Mouse (Mus musculus) urinary bladder, postnatal 4 days (tissue): Measurements from ENCODE around the gene Hic1.
A peak's percentile ranks its signal among the peaks of the same experiment; 100 is the strongest.

Source experiments
- DNase-seq, 2 experiments: peaks; one replicate each; pipeline ENCODE4 v3.0.0; 2021 to 2022; ENCODE audit warnings: low spot score in 2 of 2

Gene Hic1

DNA sequence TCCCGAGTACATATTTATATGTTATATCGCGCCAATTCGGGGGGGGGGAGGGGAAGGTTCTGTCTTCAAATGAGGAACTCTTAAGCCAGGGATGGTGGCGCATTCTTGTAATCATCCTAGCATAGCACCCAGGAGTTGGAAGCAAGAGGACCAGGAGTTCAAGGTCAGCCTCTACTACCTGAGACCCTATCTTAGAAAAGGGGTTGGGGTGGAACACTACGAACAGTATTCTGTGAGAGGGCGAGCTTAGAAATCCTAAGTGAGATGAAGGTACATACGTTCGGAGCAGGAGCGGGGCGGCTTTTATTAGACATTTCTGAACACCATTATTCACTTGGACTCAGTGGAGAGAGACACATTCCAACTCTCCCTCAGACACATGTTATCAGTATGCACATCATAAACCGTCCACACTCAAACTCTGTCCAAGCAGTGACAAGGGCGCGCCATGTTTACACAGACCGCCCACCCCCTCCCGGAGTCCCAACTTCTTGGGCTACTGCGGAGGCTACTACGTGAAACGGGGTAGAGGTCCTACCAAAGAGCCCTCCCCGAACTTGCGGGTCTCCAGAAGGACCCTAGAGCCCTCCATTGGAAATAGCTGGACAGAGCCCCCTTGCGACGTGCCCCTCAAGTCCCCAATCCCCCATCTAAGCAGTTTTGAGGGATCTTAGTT, at the start of gene Hic1:
Gene Hic1 (minus strand): TSS at position 115 of the 676 bp plus-strand sequence.
- DNase-seq: no peak

DNA sequence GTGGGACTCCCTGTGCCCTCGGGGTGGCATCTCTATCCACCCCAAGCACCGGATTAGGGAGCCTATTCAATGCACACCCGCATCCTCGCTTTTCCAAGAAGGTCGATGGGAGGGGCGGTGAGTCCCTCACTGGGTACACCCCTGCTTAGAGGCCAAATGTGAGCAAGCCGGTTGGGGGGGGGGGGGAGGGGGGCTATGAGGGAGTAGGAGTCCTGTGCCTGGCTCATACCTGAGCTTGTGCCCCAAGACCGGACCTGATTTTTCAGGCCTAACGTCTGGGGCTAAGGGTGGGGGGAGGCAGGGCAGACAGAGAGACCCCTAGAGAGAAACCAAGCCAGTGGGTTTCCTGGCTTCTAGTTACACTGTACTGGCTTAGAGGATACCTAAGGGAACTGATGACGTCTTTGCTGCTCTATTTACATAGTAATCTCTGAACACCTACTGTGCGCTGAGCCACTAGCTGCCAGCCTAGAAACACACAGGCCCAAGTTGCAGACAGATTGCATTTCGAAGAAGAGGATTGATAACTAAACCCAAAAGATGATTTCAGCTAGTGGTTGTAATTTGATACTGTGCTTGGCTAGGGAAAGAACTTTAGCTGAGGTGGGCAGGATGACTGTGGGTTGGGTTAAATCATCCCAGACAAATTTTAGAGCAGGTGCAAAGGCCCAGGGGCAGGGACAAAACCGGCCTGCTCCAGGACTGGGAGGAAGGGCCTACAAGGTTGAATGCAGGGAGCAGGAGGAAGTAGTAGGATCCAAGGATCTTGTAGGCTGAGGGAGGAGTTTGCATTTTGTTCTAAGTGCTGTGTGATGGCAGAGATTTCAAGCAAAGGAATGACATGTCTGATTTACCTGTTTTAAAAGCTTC, 45.0 kb upstream of the Hic1 start:
- no peak for DNase-seq

DNA sequence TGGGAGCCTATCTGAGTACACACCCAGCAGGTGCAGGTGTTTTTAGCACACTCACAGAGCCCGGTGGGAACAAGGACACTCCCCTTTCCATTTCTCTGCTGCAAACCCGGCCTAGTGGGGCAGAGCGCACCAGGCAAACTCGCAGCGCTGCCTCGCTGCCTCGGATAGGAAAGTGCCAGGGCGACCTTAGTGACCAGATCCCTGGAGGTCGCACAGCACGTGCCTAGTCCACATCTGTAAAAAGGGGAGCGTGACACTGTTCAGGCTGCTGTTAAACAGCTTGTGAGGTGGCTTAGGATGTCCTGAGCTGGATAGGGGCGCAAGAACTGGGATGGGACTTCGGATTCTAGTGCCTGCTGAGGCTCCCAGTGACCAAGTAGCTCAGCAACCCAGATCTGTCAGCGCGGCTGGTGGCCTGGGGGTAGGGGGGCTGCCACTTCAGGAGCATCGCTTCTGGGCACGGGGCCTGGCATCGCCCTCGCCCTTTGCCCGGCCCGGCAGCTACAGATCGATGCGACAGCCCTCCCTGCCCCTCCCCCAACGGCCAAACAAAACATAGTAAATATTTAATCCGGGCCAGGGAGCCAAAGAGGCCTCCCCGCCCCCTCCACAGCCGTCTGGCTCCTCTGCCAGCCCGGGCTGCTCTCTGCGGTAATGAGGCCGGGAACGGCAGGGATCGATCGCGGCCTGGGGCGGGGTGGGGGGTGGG, 44.2 kb upstream of the Hic1 start:
- peak in 1 of 2 experiments; percentile 52 for DNase-seq

DNA sequence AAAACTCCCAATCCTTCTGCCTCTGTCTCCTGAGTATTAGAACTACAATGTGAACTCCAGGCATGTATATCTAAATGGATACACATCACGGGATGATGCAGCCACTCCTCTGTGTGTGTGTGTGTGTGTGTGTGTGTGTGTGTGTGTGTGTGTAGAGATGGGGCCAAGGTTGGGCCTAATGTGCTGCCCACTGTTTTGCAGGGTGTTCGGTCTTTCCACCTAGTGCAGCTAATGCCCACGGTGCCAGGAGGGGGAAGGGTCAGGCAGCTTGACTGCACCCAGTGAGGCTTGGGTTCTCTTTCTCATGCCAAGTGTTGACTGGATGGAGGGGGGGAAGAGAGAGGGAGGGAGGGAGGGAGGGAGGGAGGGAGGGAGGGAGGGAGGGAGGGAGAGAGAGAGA, 43.6 kb upstream of the Hic1 start:
- no peak for DNase-seq

DNA sequence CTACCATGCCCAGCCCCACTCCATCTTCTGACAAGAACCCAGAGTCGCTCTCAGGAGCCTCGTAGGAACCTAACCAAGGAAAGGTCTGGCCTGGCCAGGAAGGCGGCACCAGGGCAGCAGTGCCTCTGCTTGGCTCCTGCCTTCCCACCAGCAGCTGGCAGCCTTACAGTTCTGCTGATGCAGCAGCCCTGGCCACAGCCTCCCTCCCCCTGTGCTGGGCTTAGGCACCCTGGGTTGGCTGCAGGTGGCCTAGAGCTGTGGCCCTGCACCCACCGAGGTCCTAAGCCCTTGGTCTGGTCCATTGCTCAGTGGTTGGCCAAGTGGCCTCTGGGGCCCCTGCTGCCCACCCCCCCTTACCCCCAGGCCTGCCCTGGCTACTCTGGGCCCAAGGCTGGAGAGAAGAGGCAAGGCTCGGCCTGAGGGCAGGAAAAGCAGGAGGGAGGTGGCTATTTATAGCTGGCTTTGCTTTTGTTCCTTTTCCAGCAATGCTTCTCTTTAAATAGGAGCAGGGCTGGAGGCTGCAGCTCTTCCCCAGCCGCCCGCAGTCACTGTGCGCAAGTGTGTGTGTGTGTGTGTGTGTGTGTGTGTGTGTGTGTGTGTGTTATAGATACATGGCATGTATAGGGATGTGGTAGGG, 42.8 kb upstream of the Hic1 start:
- DNase-seq: no peak

DNA sequence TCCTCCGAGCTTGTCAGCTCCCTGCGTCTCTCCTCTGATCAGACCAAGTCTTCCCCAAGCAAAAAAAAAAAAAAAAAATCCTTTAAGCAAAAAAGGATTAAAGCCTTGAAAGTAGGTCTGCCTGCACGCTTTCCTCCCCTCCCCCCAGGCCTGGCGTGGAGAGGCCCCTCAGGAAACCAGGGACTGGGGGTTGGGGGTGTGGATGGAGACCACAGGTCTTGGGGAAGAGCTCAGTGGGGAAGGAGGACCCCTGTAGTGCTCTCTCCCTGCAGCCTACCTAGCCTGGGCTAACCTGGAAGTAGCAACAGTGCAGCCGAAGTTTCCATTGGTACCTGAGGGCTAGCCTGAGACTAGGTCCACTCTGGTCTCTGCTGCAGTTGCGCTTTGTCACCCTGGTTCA, 41.4 kb upstream of the Hic1 start:
- no peak for DNase-seq

DNA sequence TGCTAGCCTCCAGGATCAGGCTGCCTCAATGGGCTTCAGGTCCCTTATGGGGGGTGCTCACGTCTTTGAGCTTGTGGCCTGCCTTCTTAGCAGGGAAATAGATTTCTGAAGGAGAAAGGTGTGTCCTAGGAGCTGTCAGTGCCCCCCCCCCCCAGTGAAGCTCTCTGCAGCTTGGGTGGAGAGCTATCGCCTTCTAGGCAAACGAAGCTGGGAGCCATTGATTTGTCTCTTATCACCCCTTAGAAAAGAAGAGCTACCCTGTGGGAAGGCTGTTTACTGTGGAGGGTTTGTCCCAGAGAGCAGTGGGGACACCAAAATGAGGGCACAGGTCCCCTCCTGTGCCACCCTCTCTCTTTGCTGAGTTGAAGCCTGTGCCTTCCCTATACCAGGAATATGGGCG, 40.8 kb upstream of the Hic1 start:
- no peak for DNase-seq

DNA sequence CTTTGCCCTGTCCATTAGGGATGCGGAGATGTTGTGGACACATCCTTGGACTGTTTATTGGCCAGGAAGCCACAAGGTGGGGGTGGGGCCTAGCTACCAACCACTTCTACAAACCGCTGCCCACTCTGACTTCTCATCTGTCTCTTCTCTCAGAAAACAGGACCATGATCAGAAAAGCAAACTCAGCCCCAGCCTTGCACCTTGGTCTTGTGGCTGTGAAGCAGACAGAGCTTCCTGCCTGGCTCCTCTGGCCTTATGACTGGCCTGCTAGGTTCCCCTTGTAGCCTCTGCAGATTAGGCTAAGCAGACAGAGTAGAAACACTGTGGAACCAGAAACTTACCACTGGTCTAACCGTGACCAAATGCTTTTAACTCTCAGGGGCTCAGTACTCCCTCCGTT, 40.0 kb upstream of the Hic1 start:
- DNase-seq: no peak

DNA sequence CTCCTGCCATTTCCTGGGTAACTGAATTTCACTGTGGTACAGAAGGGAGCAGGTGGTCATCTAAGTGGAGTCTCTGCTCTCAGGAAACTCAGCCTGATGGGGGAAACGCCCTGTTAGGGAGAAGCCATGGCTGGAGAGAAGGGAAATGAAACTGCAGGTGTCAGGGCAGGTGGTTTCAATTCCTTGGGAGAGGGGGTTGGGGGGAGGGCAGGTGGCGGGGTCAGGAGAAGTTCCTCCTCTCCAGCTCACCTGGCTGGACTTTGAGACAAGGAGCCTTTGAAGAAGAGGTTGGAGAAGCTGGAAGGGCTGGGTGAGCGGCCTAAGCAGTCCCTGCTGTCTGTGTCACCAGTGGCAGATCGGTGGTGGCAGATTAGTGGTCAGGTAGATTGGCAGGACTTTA, 37.0 kb upstream of the Hic1 start:
- DNase-seq: no peak

DNA sequence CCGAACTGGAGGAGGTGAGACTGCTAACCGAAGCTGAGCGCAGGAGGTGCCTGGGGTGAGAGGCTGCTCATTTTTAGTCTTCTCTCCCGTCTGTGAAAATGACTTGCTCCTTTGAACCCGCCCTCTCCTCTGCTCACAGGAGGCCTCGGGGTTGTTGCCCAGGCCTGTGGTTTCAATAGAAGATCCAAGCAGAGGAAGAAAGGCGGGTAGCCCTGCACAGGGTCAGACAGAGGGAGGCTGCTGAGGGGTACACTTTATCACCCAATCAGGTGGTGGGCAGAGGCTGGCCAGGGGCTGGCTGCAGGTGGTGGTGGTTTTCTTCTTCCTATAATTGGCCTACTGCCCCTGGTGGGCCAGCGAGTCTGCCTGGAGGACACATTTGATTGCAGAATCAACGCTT, 35.2 kb upstream of the Hic1 start:
- DNase-seq: no peak

DNA sequence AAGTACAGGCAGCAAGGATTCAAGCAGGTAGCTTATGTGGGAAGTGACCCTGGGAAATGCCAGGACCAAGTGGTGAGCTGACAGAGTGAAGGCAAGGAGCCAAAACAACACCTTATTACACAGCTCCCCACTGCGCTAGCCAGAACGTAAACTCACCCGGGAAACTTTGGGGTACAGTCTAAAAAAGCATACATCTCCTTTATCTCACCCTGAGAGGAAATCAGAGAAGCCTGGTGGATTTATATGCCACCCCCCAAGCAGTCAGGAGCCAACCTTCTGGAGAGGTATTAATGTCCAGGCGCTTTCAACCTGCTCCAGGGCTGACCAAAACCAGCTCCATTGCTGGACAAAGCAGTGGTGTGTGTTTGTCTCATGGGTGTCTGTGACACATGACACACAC, 34.6 kb upstream of the Hic1 start:
- no peak for DNase-seq

DNA sequence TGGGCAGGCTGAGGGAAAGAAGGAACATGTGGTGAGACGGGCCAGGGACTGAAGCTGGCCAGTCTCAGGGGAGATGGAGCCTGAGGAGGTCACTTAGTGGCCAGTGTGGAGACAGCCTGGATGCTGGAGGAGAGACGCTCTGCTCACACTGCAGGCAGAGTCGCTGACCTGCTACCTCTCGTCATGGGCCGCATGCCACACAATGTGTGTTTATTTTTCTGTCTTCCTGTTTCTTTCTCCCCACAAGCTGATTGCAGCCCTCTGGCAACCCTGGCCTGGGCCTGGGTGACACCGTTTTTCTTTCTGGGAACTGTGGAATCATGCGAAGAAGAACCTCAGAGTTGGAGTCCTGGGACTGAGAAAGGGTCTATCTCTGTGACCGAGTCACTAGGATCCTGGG, 32.4 kb upstream of the Hic1 start:
- DNase-seq: no peak

DNA sequence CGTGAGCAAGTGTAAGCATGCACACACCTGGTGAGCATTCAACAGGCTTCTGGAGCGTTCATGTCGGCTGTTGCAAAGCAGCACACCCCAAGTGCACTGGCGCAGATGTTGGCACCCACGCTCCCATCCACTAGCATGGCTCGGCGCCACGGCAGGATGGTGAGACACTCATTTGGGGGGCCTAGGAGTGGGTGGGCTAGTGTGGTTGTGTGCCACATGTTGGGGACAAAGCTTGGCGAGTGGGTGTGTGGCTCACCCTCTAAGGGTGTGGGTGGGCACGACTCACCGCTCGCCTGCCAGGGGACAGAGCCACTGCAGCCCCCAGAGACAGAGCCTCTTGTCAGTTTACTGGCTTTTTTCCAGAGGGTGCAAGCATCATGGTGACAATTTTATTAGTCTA, 31.6 kb upstream of the Hic1 start:
- no peak for DNase-seq

DNA sequence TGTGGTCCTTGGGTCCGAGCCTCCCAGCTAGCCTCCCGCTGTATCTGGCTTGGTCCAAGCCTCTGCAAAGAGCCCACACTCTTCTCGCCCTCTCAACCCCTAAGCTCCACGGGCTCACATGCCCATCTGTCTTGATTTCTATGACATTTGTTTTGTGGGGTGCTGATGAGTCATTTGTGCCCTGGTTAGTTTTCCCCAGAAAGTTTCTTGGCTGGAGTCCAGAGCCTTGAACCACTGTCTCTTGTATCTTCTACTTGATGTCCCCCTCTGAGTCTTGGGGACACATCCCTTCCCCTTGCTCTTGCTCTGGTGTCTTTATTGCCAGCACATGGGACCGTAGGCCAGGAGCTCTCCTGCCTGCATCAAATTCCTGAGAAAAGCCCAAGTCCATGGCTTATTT, 30.6 kb upstream of the Hic1 start:
- no peak for DNase-seq

DNA sequence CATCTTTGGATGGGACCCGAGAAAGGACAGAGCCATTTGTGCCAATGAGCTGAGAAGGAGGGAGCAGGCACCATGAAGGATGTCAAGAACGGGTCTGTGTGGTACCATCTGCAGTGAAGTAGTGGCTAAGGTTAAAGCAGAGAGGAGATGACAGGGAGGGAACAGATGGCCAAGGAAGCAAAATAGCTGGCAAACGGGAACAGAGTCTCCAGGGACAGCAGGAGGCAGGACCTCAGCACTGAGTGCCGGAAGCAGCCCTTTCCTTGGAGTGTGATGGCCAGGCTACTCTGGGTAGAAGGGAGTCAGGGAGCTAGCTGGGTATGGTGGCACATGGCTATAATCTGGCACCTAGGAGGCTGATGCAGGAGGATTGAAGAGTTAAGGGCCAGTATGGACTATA, 29.5 kb upstream of the Hic1 start:
- DNase-seq: no peak

DNA sequence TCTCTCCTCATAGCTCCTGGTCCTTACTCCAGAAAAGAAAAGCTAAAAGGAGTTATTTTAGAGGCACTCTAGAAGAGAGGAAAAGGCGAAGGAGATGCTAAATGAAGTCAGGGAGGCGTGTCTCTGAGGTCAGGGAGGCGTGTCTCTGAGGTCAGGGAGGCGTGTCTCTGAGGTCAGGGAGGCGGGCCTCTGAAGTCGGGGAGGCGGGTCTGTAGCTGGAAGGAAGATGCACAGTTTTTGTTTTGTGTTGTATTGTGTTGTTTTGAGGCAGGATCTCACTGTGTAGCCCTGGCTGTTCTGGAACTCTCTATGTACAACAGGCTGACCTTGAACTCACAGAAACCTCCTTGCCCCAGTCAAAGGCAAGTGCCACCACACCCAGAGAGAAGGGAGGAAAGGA, 28.6 kb upstream of the Hic1 start:
- no peak for DNase-seq

DNA sequence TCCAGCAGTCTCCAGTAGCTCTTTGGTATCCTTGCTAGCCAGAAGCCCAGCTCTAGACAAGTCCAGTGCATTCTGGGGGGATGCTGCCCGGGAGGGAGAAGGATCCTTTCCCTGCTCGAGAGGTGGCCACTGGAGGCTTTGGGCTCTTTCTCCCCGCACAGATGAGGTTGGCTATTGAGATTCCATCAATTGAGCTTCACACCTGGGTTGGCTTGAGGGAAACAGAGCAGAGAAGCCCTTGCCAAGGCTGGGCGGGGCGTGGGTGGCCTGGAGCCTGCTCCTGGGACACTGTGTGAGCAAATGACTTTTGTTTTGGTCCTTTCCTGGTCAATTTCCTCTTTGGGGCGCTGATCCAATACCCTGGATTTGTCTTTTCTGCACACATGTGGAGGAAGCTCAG, 26.8 kb upstream of the Hic1 start:
- DNase-seq: no peak

DNA sequence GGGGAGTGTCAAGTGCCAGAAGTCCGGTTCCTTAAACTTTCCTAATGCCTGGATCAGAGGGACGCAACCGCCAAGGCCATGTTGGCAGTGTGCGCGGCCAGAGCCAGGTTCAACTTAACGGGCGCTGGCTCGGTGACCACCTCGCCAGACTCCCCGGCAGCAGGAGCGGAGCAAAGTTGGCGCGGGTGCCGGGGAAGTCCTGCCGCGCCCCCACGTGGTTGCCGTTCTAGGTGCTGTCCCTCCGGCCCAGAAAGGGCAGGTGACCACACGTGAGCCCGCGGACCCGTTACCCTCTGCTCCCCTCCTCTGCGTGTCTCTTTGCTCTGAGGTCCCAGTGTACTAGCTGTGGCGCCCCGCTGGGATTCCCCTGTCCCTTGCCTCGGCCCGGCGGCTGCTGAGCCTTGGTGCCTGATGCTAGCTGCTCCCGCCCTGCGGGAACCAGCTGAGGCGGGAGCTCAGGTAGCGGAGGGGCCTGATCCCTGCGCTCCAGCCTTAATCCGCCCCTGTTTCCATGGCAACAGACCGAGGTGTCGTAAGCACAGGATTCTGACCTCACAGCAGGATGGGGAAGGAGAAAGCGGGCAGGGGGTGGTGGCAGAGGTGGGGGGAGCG, 25.6 kb upstream of the Hic1 start:
- DNase-seq: no peak

DNA sequence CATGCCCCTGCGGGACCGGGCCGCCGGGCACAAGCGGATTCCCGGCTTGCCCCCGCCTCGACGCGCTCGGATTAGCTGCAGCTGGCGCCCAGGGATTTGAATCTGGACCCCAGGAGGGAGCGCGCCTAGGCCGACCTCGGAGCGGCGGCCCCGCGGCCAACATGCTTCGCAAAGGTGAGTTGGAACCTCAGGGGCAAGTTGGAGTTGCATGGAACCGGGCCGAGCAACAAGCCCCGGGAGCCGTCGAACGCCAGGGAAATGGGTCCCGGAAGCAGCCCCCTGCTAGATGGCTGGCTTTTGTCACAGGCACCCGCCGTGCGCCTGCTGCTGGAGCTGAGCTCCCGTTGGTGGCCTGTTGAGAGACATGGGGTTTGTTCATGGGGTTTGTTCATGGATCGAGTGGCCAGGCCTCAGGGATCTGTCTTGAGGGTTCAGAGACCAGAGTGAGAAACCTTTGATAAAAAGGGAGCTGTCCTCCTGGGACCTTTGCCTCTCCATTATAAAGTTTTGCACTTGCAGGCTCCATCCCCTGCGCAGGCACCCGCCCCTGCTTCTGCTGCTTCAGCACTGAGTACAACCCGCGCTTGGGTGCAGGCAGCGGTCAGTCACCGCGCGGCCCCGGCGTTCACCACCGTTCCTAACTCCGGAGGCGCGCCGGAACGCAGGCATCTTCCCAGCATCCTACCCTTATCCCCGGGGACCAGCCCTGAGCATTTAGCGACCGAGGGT, 25.0 kb upstream of the Hic1 start:
- DNase-seq: no peak

DNA sequence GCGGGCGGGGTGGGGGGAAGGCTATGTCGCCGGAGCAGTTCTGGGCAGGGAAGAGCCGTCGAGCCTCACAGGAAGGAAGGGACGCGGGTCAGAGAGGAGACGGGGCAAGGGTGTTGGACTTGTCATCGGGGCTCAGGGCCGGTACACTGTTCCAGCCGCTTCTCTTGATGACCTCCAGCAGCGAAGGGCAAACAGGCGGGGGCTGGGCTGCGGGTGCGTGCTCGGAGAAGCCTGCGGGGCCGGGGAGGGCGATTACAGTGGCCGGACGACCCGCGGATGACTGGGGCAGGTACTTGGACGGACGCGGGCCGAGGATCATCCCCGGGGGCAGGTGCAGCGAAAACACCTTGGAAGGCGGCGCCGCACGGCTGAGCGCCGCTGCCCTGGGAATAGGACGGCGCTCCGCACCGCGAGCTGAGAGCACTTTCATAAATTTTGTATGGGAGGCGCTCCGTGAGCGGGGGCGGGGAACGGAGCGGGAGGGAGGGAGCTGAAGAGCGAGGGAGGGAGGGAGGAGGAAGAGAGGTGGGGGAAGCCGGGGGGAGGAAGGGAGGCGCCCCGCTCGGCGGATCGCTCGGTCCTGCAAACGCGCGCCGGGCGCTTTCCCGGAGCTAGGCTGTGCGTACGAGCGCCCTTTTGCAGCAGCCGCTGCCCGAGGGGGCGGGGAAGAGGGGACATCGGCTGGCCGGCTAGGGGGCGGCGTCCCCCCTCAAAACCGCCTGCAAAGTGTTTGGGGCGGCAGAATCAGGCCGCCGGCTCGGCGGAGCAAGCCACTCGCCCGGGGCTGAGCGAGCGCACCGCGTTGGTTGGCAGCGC, 24.1 kb upstream of the Hic1 start, which contains the start of gene Rtn4rl1:
Gene Rtn4rl1 (plus strand): TSS at position 528 of the 816 bp plus-strand sequence.
- peak; percentile 68 to 73 for DNase-seq
